Mouse (Mus musculus) kidney, postnatal 25 days (tissue): ENCODE measurements around the gene Zbtb40.

Source experiments
- DNase-seq, 2 experiments: peaks; one replicate each; pipeline ENCODE4 v3.0.0; 2021; ENCODE audit warnings: mixed read lengths in 2 of 2

Zbtb40 gene

GRCm38 (mm10) chr4:137032456-137032855 is 16.1 kb downstream of the Zbtb40 start:
- peak in 1 of 2 experiments; percentile 25 for DNase-seq

- DNase-seq = peak in 1 of 2 experiments; percentile 16
Measured at GRCm38 (mm10) chr4:137031319-137031718, 17.3 kb downstream of the Zbtb40 start.

GRCm38 (mm10) chr4:137029348-137029747 is 19.3 kb downstream of the Zbtb40 start:
- no peak for DNase-seq

- no peak for DNase-seq
Measured at GRCm38 (mm10) chr4:137027051-137027450, 21.6 kb downstream of the Zbtb40 start.

GRCm38 (mm10) chr4:137025570-137025969 is 23.0 kb downstream of the Zbtb40 start:
- DNase-seq = peak in 1 of 2 experiments; percentile 7

GRCm38 (mm10) chr4:137025133-137025532 is 23.5 kb downstream of the Zbtb40 start:
- no peak for DNase-seq

- DNase-seq = no peak
Measured at GRCm38 (mm10) chr4:137020065-137020464, 28.5 kb downstream of the Zbtb40 start.

GRCm38 (mm10) chr4:137015934-137016333 is 32.7 kb downstream of the Zbtb40 start:
- no peak for DNase-seq

GRCm38 (mm10) chr4:137015476-137015856 is 33.1 kb downstream of the Zbtb40 start:
- DNase-seq = no peak

- DNase-seq = no peak
Measured at GRCm38 (mm10) chr4:137014654-137015475, 33.7 kb downstream of the Zbtb40 start.

- no peak for DNase-seq
Measured at GRCm38 (mm10) chr4:137014124-137014523, 34.5 kb downstream of the Zbtb40 start.

- DNase-seq = no peak
Measured at GRCm38 (mm10) chr4:137006966-137007365, 41.6 kb downstream of the Zbtb40 start.

GRCm38 (mm10) chr4:137001825-137002224 is 46.8 kb downstream of the Zbtb40 start:
- peak in 1 of 2 experiments; percentile 53 for DNase-seq

- no peak for DNase-seq
Measured at GRCm38 (mm10) chr4:137001020-137001419, 47.6 kb downstream of the Zbtb40 start.

GRCm38 (mm10) chr4:136998371-136998770 is 50.2 kb downstream of the Zbtb40 start:
- no peak for DNase-seq

- DNase-seq = no peak
Measured at GRCm38 (mm10) chr4:136997723-136998345, 50.8 kb downstream of the Zbtb40 start.

GRCm38 (mm10) chr4:136996933-136997332 is 51.7 kb downstream of the Zbtb40 start:
- DNase-seq = no peak

GRCm38 (mm10) chr4:136995361-136995760 is 53.2 kb downstream of the Zbtb40 start:
- DNase-seq = no peak

GRCm38 (mm10) chr4:136981993-136982695 is 66.5 kb downstream of the Zbtb40 start:
- no peak for DNase-seq

GRCm38 (mm10) chr4:136981347-136981746 is 67.3 kb downstream of the Zbtb40 start:
- DNase-seq = peak; percentile 78 to 91

GRCm38 (mm10) chr4:136980921-136981320 is 67.7 kb downstream of the Zbtb40 start:
- peak; percentile 29 to 51 for DNase-seq

- no peak for DNase-seq
Measured at GRCm38 (mm10) chr4:136977244-136977643, 71.4 kb downstream of the Zbtb40 start.

GRCm38 (mm10) chr4:136970939-136971338 is 77.7 kb downstream of the Zbtb40 start:
- DNase-seq = peak in 1 of 2 experiments; percentile 61
